Mouse (Mus musculus) midbrain, embryonic 10.5 days (tissue): ENCODE data around the gene Noxa1. TPM values are rescaled to one million over a fixed set of nuclear protein-coding genes. Genes with fewer than 3 reads are reported as not detected.
A peak's percentile ranks its signal among the peaks of the same experiment; 100 is the strongest.

Source experiments
- DNase-seq: peaks from one replicate; pipeline ENCODE4 v3.0.0-alpha.2; 2017; ENCODE audit warnings: low spot score
- H3K27ac ChIP-seq: fragments of 300-500 bp; sonication (generic); replicated peaks from 2 replicates; pipeline ENCODE4 v1.5.1; 2016; ENCODE audit warnings: mild to moderate bottlenecking
- H3K27me3 ChIP-seq: fragments of 300-500 bp; sonication (generic); 2 replicates; pipeline ENCODE4 v1.6.1; 2016; ENCODE audit warnings: low read depth, mild to moderate bottlenecking; ENCODE audit not compliant: poor library complexity, severe bottlenecking
- H3K36me3 ChIP-seq: fragments of 300-500 bp; sonication (generic); 2 replicates; pipeline ENCODE4 v1.6.1; 2016; ENCODE audit warnings: mild to moderate bottlenecking, moderate library complexity
- H3K4me1 ChIP-seq: fragments of 300-500 bp; sonication (generic); 2 replicates; pipeline ENCODE4 v1.6.1; 2016
- H3K4me3 ChIP-seq: fragments of 300-500 bp; sonication (generic); 2 replicates; pipeline ENCODE4 v1.5.1; 2016; ENCODE audit warnings: mild to moderate bottlenecking, moderate library complexity
- H3K9me3 ChIP-seq: fragments of 300-500 bp; sonication (generic); replicated peaks from 2 replicates; pipeline ENCODE4 v1.6.1; 2016; ENCODE audit warnings: mild to moderate bottlenecking
- WGBS: fragments of 180-500 bp; shearing (Covaris S2); methylation state at CpG from one replicate; pipeline ENCODE4 v1.1.7; 2016; 5-methylcytosine and 5-hydroxymethylcytosine counted together
- polyA plus RNA-seq: library from polyadenylated mRNA; unstranded; fragments of >200 nt; fragmentation: Nextera tagmentation; extraction: Ambion mirVana; gene quantifications from 2 replicates; pipeline ENCODE4 v1.2.1, GENCODE M21; 2016

Gene Noxa1
- 0.09 TPM in 1 of 2 replicates, not detected in the other for polyA plus RNA-seq

DNA sequence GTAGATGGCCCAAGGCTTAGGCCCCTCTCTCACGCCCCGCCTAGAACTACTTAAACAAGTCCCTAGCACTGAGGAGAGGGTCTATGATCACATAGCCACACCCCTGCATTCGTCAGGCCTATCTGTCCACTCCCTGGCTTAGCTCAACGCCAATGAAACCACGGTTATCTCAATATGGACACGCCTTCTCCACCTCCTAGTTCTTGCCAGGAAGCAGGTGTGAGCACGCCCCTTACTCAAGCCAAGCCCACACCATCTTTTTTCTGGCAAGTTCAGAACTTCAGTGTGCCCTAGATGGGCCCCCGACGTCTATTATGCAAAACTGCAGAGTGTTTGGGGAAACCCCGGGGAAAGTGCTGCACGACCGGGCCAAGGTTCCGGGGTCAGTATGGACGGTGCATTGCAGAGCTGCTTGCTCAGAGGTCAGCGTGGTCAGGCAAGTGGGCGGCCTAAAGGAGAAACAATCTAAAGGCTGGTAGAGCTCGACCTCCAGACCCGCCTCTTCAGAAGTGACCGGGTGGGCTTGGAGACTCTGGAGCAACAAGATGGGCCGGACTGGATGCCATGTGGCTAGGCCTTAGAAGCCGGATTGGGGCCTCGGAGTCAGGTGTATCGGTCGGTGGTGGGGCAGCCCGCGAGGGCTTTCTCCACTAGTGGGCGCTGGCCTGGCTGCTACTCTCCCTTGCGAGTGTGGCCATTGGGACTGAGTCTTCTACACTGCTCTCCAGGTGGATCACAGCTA, at the start of gene Noxa1:
Noxa1 (minus strand) TSS at position 41 of the 742 bp plus-strand sequence.
- H3K27ac ChIP-seq = no peak within 1 kb of the TSS; the same call in 1 of the 2 replicates
- peak; percentile 24 for DNase-seq
- H3K36me3 ChIP-seq = no peaks in the 10 kb centered on the region
- no peaks in the 10 kb centered on the region for H3K9me3 ChIP-seq
- H3K4me3 ChIP-seq = peak within 1 kb of the TSS; percentile 33
- peaks cover 52% of the 10 kb centered on the region for H3K27me3 ChIP-seq
- peaks cover 29% of the 10 kb centered on the region for H3K4me1 ChIP-seq
- WGBS = 46% methylated on average over 28 of the region's 28 CpGs

DNA sequence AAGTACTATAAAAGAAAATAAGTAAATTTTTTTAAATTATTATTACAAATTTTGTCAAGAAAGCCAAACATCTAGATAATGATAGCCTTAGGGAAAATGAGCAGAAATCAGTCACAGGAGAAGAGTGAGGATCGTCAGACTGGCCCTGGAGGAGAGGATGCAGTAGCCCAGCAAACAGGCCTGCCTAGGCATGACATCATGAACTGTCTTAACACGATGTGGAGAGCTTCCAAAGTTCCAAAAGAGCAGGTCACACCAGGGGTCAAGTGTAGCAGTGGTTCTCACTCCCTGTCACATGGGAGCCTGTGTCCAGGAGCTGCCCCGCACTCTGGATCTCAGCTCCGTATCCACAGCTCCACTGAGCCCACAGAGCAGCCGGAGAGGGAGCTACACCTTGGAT, 47.0 kb upstream of the Noxa1 start:
- no peak overlapping the region for H3K4me3 ChIP-seq
- DNase-seq = no peak
- peaks cover 9% of the 10 kb centered on the region; the same call in 1 of the 2 replicates for H3K4me1 ChIP-seq
- no peaks in the 10 kb centered on the region for H3K27me3 ChIP-seq
- H3K36me3 ChIP-seq = no peaks in the 10 kb centered on the region
- H3K27ac ChIP-seq = no peak overlapping the region
- WGBS = 85% methylated on average over 5 of the region's 5 CpGs
- 0 out of 2 replicates have a peak, but pooled peaks cover 6% of the 10 kb centered on the region for H3K9me3 ChIP-seq

DNA sequence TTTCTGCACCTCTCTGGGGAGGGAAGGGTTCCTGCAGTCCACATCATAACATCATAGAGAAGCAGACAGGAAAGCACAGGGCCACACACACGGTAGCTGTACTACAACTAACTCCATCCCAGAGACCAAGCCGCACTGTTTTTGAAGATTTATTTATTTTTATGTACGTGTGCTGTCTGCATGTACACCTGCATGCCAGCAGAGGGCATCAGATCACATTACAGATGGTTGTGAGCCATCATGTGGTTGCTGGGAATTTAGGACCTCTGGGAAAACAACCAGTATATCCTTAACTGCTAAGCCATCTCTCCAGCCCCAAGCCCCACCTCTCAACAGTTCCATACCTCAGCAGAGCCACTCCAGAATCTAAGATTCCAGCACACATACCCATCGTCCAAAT, 46.2 kb upstream of the Noxa1 start:
- Histone ChIP-seq H3K27ac (no peak overlapping the region), H3K36me3 (no peaks in the 10 kb centered on the region), H3K27me3 (no peaks in the 10 kb centered on the region), H3K4me3 (no peak overlapping the region), H3K4me1 (peaks cover 9% of the 10 kb centered on the region; the same call in 1 of the 2 replicates), H3K9me3 (0 out of 2 replicates have a peak, but pooled peaks cover 6% of the 10 kb centered on the region)
- WGBS = 65% methylated on average over 4 of the region's 4 CpGs
- no peak for DNase-seq

DNA sequence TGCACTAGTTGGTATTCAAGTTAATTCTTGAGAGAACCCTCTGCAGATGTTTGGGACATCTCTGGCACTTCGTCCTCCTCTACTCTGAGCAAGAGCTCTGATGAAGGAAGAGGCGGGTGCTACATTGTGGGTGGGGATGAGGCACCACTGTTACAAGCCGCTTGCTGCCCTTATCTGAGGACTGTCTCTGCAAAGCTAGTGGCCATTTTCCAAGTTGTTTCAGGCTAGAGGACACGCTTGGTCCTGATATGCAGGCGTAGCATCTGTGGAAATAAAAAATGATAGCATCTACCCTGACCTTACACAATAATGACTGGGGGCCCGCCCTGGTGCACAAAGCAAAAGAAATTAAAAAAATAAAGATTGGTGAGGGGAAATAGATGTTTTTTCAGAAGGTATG, 42.9 kb upstream of the Noxa1 start:
- H3K27me3 ChIP-seq = no peaks in the 10 kb centered on the region
- H3K27ac ChIP-seq = no peak overlapping the region
- H3K4me3 ChIP-seq = no peak overlapping the region
- no peaks in the 10 kb centered on the region for H3K4me1 ChIP-seq
- 79% methylated on average over 6 of the region's 6 CpGs for WGBS
- H3K9me3 ChIP-seq = 0 out of 2 replicates have a peak, but pooled peaks cover 6% of the 10 kb centered on the region
- no peaks in the 10 kb centered on the region for H3K36me3 ChIP-seq
- DNase-seq = no peak

DNA sequence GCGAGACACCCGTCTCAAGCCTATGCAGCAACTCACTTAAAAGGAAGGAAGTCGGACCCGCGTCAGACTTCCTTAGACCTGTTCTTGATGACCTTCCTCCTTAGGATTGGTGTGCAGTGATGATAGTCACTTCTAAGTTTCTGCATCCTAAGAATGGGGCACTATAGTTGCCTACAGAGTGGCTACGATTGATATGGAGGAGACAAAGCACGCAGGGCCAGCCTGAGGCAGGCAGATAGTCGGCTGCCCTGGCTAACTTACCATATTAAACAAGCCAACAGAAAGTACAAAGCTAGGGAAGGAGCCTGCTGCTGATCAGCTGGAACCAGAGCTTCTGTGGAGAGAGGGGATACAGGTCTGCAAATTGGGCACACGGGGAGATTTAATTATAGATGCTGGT, 36.7 kb upstream of the Noxa1 start:
- Histone ChIP-seq H3K36me3 (no peaks in the 10 kb centered on the region), H3K27me3 (peaks cover 38% of the 10 kb centered on the region), H3K27ac (no peak overlapping the region), H3K4me3 (no peak overlapping the region), H3K9me3 (no peaks in the 10 kb centered on the region), H3K4me1 (peaks cover 36% of the 10 kb centered on the region)
- DNase-seq = no peak
- WGBS = 83% methylated on average over 9 of the region's 9 CpGs

DNA sequence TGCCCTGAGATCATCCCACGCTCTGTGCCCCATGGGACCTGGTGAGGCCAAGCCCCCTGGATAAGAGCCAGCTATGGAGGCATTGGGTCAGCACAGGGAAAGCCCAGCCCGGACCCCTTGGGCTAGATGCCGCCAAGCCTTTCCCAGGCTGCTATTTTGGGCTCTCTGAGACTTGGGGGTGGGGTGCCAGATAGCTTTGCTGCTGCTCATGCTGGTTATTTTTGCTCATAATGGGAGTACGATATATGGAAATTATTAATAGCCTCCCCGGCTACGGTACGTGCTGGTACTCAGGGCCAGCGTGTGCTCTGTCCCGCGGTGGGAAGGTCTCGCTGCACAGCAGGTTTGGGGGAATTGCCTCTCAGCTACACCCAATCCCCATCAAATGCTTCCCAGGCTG, 33.1 kb upstream of the Noxa1 start:
- peak overlapping the region; percentile 96 for H3K27ac ChIP-seq

DNA sequence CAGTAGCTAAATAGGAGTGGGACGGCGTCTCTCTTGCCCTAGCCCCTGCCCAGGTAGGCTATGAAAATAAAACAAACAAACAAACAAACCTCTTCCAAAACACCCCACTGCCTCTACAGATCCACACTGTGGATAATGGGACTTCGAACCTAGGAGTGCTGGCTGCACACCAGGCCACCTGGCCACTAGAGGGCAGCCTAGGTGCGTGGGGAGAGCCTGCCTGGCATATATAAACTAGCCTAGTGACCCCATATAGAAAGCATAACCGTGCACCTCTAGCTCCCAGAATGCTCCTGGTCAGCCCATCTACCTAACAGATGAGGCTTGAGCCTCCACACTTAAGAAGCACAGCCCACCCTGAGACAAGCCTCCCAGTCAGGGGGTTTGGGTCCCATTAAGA, 32.3 kb upstream of the Noxa1 start:
- 39% methylated on average over 5 of the region's 5 CpGs for WGBS
- H3K27me3 ChIP-seq = peaks cover 67% of the 10 kb centered on the region
- H3K36me3 ChIP-seq = no peaks in the 10 kb centered on the region
- DNase-seq = peak; percentile 60
- H3K27ac ChIP-seq = peak overlapping the region; percentile 96
- 0 out of 2 replicates have a peak overlapping the region, but pooled peaks have one; percentile 20 for H3K4me3 ChIP-seq
- H3K4me1 ChIP-seq = peaks cover 69% of the 10 kb centered on the region
- H3K9me3 ChIP-seq = no peaks in the 10 kb centered on the region

More for the DNA sequence above, 33.1 kb upstream of the Noxa1 start:
- H3K9me3 ChIP-seq = no peaks in the 10 kb centered on the region
- peak overlapping the region; percentile 20; the same call in 1 of the 2 replicates for H3K4me3 ChIP-seq
- no peaks in the 10 kb centered on the region for H3K36me3 ChIP-seq
- peaks cover 59% of the 10 kb centered on the region for H3K27me3 ChIP-seq
- H3K4me1 ChIP-seq = peaks cover 69% of the 10 kb centered on the region
- WGBS = 95% methylated on average over 11 of the region's 11 CpGs
- DNase-seq = no peak

DNA sequence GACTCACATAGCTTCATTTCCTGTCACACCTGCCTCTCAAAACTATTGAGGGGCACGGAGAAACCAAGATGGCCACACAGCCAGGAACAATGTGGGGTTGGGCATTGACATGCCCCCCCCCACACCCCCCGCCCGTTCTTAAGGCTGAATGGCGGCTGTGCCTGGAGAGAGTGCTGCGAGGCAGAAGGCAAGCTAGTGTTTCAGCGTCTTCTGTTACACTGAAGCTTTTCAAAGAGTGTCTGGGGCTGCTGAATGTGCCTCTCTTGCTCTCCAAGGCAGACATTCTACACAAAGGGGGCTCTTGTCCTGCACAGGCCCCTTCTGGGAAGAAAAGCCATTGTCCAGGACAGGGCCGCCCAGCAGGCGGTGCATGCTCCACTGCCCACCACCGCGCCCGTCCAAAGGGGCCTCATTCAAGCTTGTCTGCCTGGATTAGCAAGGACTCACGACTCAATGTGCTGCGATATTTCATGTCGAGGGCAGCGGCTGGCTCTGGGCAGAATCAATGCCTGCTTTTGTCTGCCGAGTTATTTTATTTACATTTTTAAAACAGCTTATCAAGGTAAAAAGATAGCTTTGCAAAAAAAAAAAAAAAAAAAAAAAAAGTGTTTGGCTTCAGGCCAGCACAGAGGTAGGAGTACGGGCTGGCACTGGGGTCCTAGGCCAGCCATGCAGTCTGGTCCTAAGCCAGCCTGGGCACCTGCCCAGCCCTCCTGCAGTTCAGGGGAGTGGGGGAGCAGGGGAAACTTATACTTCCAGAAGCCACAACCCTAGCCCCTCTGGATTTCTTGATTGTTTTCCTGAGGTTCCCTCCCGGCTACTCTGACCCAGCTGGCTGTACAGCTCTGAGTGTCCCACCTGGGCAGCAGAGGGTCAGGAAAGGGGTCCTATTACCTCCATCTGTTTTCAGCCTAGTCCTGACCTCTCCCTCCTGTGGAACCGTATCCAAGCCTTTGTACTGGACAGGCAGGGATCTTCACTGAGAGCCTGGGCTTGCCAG, 31.4 kb upstream of the Noxa1 start:
- H3K36me3 ChIP-seq = no peaks in the 10 kb centered on the region
- WGBS = 16% methylated on average over 19 of the region's 19 CpGs
- H3K9me3 ChIP-seq = no peaks in the 10 kb centered on the region
- peak overlapping the region; percentile 96 for H3K27ac ChIP-seq
- peak; percentile 96 for DNase-seq
- H3K27me3 ChIP-seq = peaks cover 69% of the 10 kb centered on the region
- H3K4me3 ChIP-seq = peak overlapping the region; percentile 28
- H3K4me1 ChIP-seq = peaks cover 68% of the 10 kb centered on the region

DNA sequence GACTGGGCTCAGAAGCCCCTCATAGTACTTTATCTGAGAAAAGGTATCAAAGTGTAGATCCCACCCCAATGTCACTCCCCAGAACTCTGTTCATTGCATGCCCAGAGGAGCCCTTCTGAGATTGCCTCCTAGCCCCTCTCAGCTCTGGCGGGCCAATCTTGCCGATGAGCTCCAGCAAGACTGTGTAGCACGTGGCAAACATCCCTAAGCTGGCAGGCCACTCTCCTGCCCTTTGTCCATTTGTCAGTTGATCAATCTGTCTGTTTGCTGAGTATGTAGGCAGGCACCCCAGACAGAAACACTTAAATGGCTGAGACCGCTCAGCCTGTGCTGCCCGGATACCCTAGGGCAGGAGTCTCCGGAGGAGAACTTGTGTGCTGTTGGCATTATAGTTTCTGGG, 30.2 kb upstream of the Noxa1 start:
- H3K27ac ChIP-seq = peak overlapping the region; percentile 96
- no peaks in the 10 kb centered on the region for H3K36me3 ChIP-seq
- H3K27me3 ChIP-seq = peaks cover 57% of the 10 kb centered on the region
- H3K4me3 ChIP-seq = no peak overlapping the region
- 70% methylated on average over 6 of the region's 6 CpGs for WGBS
- peaks cover 66% of the 10 kb centered on the region for H3K4me1 ChIP-seq
- peak; percentile 28 for DNase-seq
- no peaks in the 10 kb centered on the region for H3K9me3 ChIP-seq

DNA sequence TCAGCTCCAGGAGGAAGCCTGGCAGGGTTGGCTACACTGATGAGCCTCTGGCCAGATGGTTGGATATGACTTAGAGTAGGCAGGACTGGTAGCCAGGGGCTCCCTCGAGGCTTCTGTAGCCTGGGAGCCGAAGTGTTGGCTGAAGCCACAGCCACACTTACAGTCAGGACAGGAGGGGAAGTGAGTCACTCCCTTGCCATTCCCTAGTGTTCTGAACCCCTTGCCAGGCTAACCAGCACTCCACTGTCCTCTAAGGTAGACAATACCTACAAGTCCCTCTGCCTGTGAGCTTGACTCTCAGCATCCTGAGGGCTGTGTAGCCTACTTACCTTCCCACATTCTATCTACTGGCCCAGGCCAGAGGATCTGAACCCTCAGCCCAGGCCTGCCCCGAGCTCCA, 29.5 kb upstream of the Noxa1 start:
- whole genome bisulfite sequencing = 90% methylated on average over 3 of the region's 3 CpGs
- no peaks in the 10 kb centered on the region for H3K9me3 ChIP-seq
- no peak overlapping the region for H3K4me3 ChIP-seq
- peaks cover 61% of the 10 kb centered on the region for H3K4me1 ChIP-seq
- H3K27ac ChIP-seq = peak overlapping the region; percentile 96
- no peaks in the 10 kb centered on the region for H3K36me3 ChIP-seq
- no peak for DNase-seq
- peaks cover 52% of the 10 kb centered on the region for H3K27me3 ChIP-seq

DNA sequence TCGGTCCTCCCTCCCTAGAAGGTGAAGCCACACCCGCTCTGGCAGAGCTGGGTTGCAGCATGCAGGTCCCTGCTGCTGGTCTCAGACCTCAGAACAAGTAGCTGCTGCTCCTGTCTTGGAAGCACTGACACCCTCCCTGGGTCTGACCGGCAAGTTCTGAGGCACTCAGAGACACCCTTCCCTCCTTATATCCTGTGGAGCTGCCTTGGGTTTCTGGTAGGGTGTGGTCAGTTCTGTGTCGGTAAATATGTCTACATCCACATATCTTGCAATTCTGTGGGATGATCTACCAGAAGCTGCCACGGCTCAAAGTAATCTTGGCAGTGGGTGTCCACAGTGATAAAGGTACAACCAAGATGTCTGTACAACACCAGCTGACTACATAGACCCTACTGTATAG, 28.6 kb upstream of the Noxa1 start:
- Histone ChIP-seq H3K4me1 (peaks cover 52% of the 10 kb centered on the region), H3K27ac (peak overlapping the region; percentile 96), H3K4me3 (no peak overlapping the region), H3K27me3 (peaks cover 43% of the 10 kb centered on the region), H3K36me3 (no peaks in the 10 kb centered on the region), H3K9me3 (no peaks in the 10 kb centered on the region)
- no peak for DNase-seq
- WGBS = 89% methylated on average over 5 of the region's 5 CpGs

DNA sequence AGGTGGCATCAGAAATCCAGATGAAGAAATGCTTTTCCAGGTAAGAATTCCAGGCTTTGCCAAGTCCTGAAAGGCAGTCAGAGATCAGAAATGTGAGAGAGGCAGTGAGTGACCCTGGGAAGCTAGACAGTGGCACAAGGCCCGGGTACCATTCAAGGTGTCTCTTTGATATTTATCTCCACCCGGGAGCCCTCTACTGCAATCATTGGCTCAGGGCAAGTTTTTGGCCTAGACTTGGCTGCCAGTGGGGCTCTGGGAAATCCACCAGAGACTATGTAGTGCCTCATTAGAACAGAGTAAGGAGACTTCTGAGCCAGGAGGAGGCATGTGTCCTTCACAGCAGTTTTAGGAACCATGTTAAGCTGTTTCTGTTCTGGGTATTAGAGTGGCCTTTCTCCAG, 27.7 kb upstream of the Noxa1 start:
- H3K36me3 ChIP-seq = no peaks in the 10 kb centered on the region
- peaks cover 34% of the 10 kb centered on the region for H3K27me3 ChIP-seq
- peak overlapping the region; percentile 59 for H3K27ac ChIP-seq
- 87% methylated on average over 2 of the region's 2 CpGs for WGBS
- no peak overlapping the region for H3K4me3 ChIP-seq
- no peaks in the 10 kb centered on the region for H3K9me3 ChIP-seq
- no peak for DNase-seq
- H3K4me1 ChIP-seq = peaks cover 43% of the 10 kb centered on the region
